Mouse (Mus musculus) v-Abl transformed pro-B cells (cell line): ENCODE results near the gene Hgfac.

Experiments used
- in situ Hi-C, 2 experiments: fragments of 400-800 bp; cut with MboI; formaldehyde crosslinking; loops; one replicate each; pipeline ENCODE4 v1.15.1; 2025; ENCODE audit not compliant: unreplicated experiment in 2 of 2

Hgfac gene

GRCm38 (mm10) chr5:35088785-35089613, 47.7 kb downstream of the Hgfac start:
- in situ Hi-C loops, result no loop called here

GRCm38 (mm10) chr5:35089614-35089963, 48.3 kb downstream of the Hgfac start:
- in situ Hi-C loops, result no loop called here

- in situ Hi-C loops, result no loop called here
Observed at GRCm38 (mm10) chr5:35091636-35092035, 50.3 kb downstream of the Hgfac start.
